In genomic region chr11:40715524-40715923, GRCm38 (mm10) we compare ENCODE assay signal across 15 mouse cellular contexts. TPM values are rescaled to one million over a fixed set of nuclear protein-coding genes. Genes with fewer than 3 reads are reported as not detected.
DNase-seq lines count a peak whose midpoint lies in the region; ATAC-seq and TF ChIP-seq lines count a peak whose summit lies in the region.
"Had no signal": no experiment of that assay in that cellular context is flagged by ENCODE, and none has a peak within 500 bp of the region (broad histone marks: within the 10 kb centered on the region; RNA-seq: fewer than 3 reads in every experiment).

No protein-coding gene starts in this region.

- H3K27ac ChIP-seq in lung, embryonic 14.5 days (ENCODE audit: low read depth), result no peak overlapping the region
- no peak overlapping the region for H3K27ac ChIP-seq in midbrain, embryonic 16.5 days (ENCODE audit: low read length)
- H3K27ac ChIP-seq: forebrain, embryonic 10.5 days had no signal

- peak; percentile 74 for ATAC-seq in frontal cortex, adult (ENCODE audit: low TSS enrichment)
- ATAC-seq in lung, embryonic 14.5 days (ENCODE audit: insufficient read depth), result no peak
- no peak for ATAC-seq in midbrain, embryonic 16.5 days
- ATAC-seq: intestine, embryonic 16.5 days had no signal

- peaks cover 90% of the 10 kb centered on the region for H3K36me3 ChIP-seq in lung, embryonic 14.5 days (ENCODE audit: insufficient read depth)
- no peaks in the 10 kb centered on the region for H3K36me3 ChIP-seq in midbrain, embryonic 16.5 days (ENCODE audit: control insufficient read depth, insufficient read depth, low read length)

- no peak overlapping the region for H3K4me2 ChIP-seq in lung, embryonic 14.5 days
- no peak overlapping the region for H3K4me2 ChIP-seq in midbrain, embryonic 16.5 days (ENCODE audit: low read length)
- H3K4me2 ChIP-seq: midbrain, embryonic 11.5 days had no signal

- no peaks in the 10 kb centered on the region for H3K27me3 ChIP-seq in lung, embryonic 14.5 days (ENCODE audit: insufficient read depth, low read length)
- H3K27me3 ChIP-seq in midbrain, embryonic 16.5 days (ENCODE audit: control insufficient read depth, insufficient read depth, low read depth, low read length), result no peaks in the 10 kb centered on the region

- H3K9me3 ChIP-seq in lung, embryonic 14.5 days (ENCODE audit: low read depth, low read length), result no peaks in the 10 kb centered on the region
- H3K9me3 ChIP-seq in midbrain, embryonic 16.5 days (replicated peaks; ENCODE audit: control insufficient read depth, low read length, poor library complexity, severe bottlenecking), result no peaks in the 10 kb centered on the region
- H3K9me3 ChIP-seq: forebrain, embryonic 10.5 days had no signal

- H3K9ac ChIP-seq in lung, embryonic 14.5 days, result no peak overlapping the region
- no peak overlapping the region for H3K9ac ChIP-seq in midbrain, embryonic 16.5 days (ENCODE audit: low read depth, low read length)

- DNase-seq in frontal cortex, postnatal 14 days (ENCODE audit: low spot score in 2 of 2), result no peak
- peak; percentile 8 for DNase-seq in lung, embryonic 14.5 days
- no peak for DNase-seq in lung, postnatal 25 days (ENCODE audit: low spot score)
- peak; percentile 50 for DNase-seq in ES-CJ7 (ENCODE audit: low read depth, low spot score)
- DNase-seq in induced T-regulatory cell, adult 2 months (ENCODE audit: low read depth), result peak; percentile 53
- no peak for DNase-seq in natural killer cell, adult 2 months (ENCODE audit: low spot score in 2 of 2)
- DNase-seq: cerebellum, adult 2 months; heart, postnatal 4 days; lung, adult 2 months; thymus, postnatal 14 days had no signal

- no peaks in the 10 kb centered on the region for H3K4me1 ChIP-seq in lung, embryonic 14.5 days (ENCODE audit: insufficient read depth)
- no peaks in the 10 kb centered on the region for H3K4me1 ChIP-seq in midbrain, embryonic 16.5 days (ENCODE audit: control insufficient read depth, insufficient read depth, low read length)
- H3K4me1 ChIP-seq: forebrain, embryonic 10.5 days had no signal

- 88% methylated on average over 5 of the region's 5 CpGs for WGBS in lung, embryonic 14.5 days
- WGBS in midbrain, embryonic 16.5 days, result 92% methylated on average over 5 of the region's 5 CpGs

- H3K4me3 ChIP-seq in lung, embryonic 14.5 days (ENCODE audit: low read depth, low read length), result no peak overlapping the region
- H3K4me3 ChIP-seq in midbrain, embryonic 16.5 days (ENCODE audit: low read depth, low read length), result no peak overlapping the region
- H3K4me3 ChIP-seq: forebrain, embryonic 10.5 days had no signal

- TF ChIP-seq CTCF in lung, embryonic 14.5 days (IDR thresholded peaks at IDR 0.05; ENCODE audit: low read depth), result no peak

RNA-seq across cellular contexts. Expression of gene Hmmr, which starts 17.7 kb away (rescaled TPM):
- 62.9 and 63.7 TPM in 2 replicates for polyA plus RNA-seq in lung, embryonic 14.5 days (2014; fragmentation: Nextera tagmentation; extraction: Ambion mirVana)
- 3.6 and 4.8 TPM in 2 replicates for polyA plus RNA-seq in midbrain, embryonic 16.5 days (2015; fragmentation: Nextera tagmentation; extraction: Ambion mirVana)

RNA-seq across cellular contexts. Expression of gene Nudcd2, which starts 17.9 kb away (rescaled TPM):
- polyA plus RNA-seq in lung, embryonic 14.5 days (2014; fragmentation: Nextera tagmentation; extraction: Ambion mirVana), result 167 and 172 TPM in 2 replicates
- 49.3 and 55.0 TPM in 2 replicates for polyA plus RNA-seq in midbrain, embryonic 16.5 days (2015; fragmentation: Nextera tagmentation; extraction: Ambion mirVana)

RNA-seq across cellular contexts. Expression of gene Mat2b, which starts 20.5 kb away (rescaled TPM):
- 85.1 and 93.4 TPM in 2 replicates for polyA plus RNA-seq in lung, embryonic 14.5 days (2014; fragmentation: Nextera tagmentation; extraction: Ambion mirVana)
- polyA plus RNA-seq in midbrain, embryonic 16.5 days (2015; fragmentation: Nextera tagmentation; extraction: Ambion mirVana), result 58.7 and 61.5 TPM in 2 replicates

RNA-seq across cellular contexts. Expression of gene Ccng1, which starts 39.6 kb away (rescaled TPM):
- 35.8 and 42.0 TPM in 2 replicates for polyA plus RNA-seq in lung, embryonic 14.5 days (2014; fragmentation: Nextera tagmentation; extraction: Ambion mirVana)
- 39.2 and 39.8 TPM in 2 replicates for polyA plus RNA-seq in midbrain, embryonic 16.5 days (2015; fragmentation: Nextera tagmentation; extraction: Ambion mirVana)

Comparison
In these comparisons a context has a peak if more than half of its experiments do, and no peak if none do; other contexts are left out.
1. DNase-seq: peak in lung, embryonic 14.5 days (single experiment), ES-CJ7 (single experiment) and induced T-regulatory cell, adult 2 months (single experiment); none in frontal cortex, postnatal 14 days (0 of 2), lung, postnatal 25 days (single experiment) and natural killer cell, adult 2 months (0 of 2).
2. RNA of gene Hmmr, which starts 17.7 kb away (polyA plus RNA-seq): 62.9 to 63.7 TPM in lung, embryonic 14.5 days; 3.6 to 4.8 TPM in midbrain, embryonic 16.5 days; every median in the first group is over 10 times any median in the second.